Mouse (Mus musculus) ES-Bruce4 (cell line): Measurements from ENCODE around the gene Abca7. TPM values are rescaled to one million over a fixed set of nuclear protein-coding genes. Genes with fewer than 3 reads are reported as not detected.

Source experiments
- H3K27ac ChIP-seq: 2 replicates; pipeline ENCODE4 v1.5.1; 2012; ENCODE audit warnings: low read length, inconsistent platforms; ENCODE audit not compliant: insufficient read depth
- H3K27me3 ChIP-seq: 2 replicates; pipeline ENCODE4 v1.6.1; 2012; ENCODE audit warnings: mild to moderate bottlenecking, low read length, inconsistent platforms; ENCODE audit not compliant: control insufficient read depth, poor library complexity, insufficient read depth, severe bottlenecking
- H3K36me3 ChIP-seq: 2 replicates; pipeline ENCODE4 v1.6.1; 2012; ENCODE audit warnings: inconsistent platforms, mild to moderate bottlenecking, low read length, moderate library complexity; ENCODE audit not compliant: control insufficient read depth, poor library complexity, insufficient read depth, severe bottlenecking
- H3K4me1 ChIP-seq: one replicate; pipeline ENCODE4 v1.8.1; 2011; ENCODE audit warnings: low read length; ENCODE audit not compliant: control insufficient read depth, insufficient read depth
- H3K4me3 ChIP-seq: 2 replicates; pipeline ENCODE4 v1.5.1; 2011; ENCODE audit warnings: low read depth, mild to moderate bottlenecking, low read length
- H3K9ac ChIP-seq: 2 replicates; pipeline ENCODE4 v1.6.1; 2012; ENCODE audit warnings: low read depth, mild to moderate bottlenecking, inconsistent platforms; ENCODE audit not compliant: poor library complexity, severe bottlenecking
- H3K9me3 ChIP-seq: replicated peaks from 2 replicates; pipeline ENCODE4 v1.6.1; 2012; ENCODE audit warnings: mild to moderate bottlenecking, low read length, inconsistent platforms; ENCODE audit not compliant: control insufficient read depth, poor library complexity, insufficient read depth, severe bottlenecking
- CTCF ChIP-seq: IDR thresholded peaks from one replicate; pipeline ENCODE4 v1.8.1; 2011; ENCODE audit warnings: low read depth, low read length
- EP300 ChIP-seq: IDR thresholded peaks from 2 replicates; pipeline ENCODE4 v1.6.1; 2011; ENCODE audit warnings: low read depth, low read length; ENCODE audit not compliant: insufficient read depth
- POLR2A ChIP-seq: IDR thresholded peaks from one replicate; pipeline ENCODE4 v1.8.1; 2011; ENCODE audit warnings: low read length; ENCODE audit not compliant: insufficient read depth
- polyA plus RNA-seq: library from polyadenylated mRNA; stranded (reverse); fragments of >200 nt; gene quantifications from 2 replicates; pipeline ENCODE4 v1.2.4, GENCODE M21; 2011; ENCODE audit warnings: low read depth; ENCODE audit not compliant: missing spikeins, insufficient read depth, insufficient read length

Abca7 gene
- polyA plus RNA-seq, 1 experiment = 10.6 TPM

DNA sequence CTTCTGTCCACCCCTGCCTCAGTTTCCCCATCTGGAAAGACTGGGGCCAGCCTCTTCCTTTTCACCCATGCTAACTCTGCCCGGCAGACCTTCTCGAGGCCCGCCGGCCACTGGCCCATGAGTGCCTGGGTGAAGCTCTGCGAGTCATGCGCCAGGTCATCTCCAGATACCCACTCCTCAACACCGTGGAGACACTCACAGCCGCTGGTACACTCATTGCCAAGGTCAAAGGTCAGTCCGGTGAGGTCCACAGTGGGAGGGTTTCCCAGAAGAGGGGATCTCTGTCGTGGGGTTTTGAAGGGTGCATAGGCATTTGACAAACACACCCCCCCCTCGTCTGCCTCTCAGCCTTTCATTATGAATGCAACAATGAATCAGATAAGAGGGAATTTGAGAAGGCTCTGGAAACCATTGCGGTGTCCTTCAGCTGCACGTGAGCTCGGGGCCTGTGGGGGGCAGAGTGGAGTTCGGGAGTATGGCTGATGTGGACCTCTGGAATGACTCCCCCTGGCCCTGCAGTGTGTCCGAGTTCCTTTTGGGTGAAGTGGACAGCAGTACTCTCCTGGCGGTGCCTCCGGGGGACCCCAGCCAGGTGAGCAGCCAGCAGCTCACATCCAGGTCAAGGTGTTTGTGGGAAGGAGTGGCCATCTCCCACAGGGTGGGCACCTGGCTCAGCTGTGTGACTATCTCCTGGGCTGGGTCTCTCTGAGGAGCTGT, 24.5 kb downstream of the Abca7 start:
- Histone ChIP-seq H3K4me3 (no peak overlapping the region), H3K4me1 (peaks cover 10% of the 10 kb centered on the region), H3K9ac (no peak overlapping the region), H3K27ac (no peak overlapping the region), H3K9me3 (no peaks in the 10 kb centered on the region), H3K27me3 (no peaks in the 10 kb centered on the region), H3K36me3 (no peaks in the 10 kb centered on the region)
- TF ChIP-seq EP300 = no peak
- TF ChIP-seq POLR2A = no peak
- TF ChIP-seq CTCF = no peak

DNA sequence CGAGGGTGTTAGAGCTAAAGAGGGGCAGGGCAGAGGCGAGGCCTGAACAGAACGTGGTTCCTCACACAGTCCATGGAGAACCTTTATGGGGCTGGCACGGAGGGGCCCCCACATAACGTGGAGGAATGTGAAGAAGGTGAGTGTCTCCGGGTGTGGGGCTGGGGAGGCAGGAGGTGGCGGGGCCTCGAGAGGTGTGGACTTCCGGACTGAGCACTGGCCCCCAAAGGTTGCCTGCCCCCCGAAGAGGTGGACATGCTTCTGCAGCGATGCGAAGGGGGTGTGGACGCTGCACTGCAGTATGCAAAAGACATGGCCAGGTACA, 25.0 kb downstream of the Abca7 start:
- Histone ChIP-seq H3K9ac (no peak overlapping the region), H3K36me3 (no peaks in the 10 kb centered on the region), H3K4me1 (peaks cover 11% of the 10 kb centered on the region), H3K27me3 (no peaks in the 10 kb centered on the region), H3K4me3 (no peak overlapping the region), H3K9me3 (no peaks in the 10 kb centered on the region), H3K27ac (no peak overlapping the region)
- TF ChIP-seq EP300 (no peak), POLR2A (no peak), CTCF (no peak)

DNA sequence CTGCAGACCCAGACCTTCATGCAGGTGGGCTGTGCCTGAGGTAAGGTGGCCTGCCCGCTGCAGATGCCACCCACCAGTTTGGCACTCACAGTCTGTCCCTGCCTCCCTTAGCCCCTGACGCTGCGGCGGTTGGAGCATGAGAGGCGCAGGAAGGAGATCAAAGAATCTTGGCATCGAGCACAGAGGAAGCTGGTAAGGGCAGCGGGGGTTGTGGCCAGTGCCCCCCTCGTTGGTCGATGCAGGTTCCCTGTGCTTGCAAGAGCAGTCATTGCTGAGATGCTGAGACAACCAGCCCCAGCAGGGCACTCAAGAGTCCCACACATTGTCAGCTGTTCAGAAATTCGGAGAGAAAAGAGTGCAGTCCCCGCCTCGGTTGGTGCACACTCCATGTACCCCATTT, 25.9 kb downstream of the Abca7 start:
- Histone ChIP-seq H3K4me3 (no peak overlapping the region), H3K27ac (no peak overlapping the region), H3K9ac (no peak overlapping the region), H3K36me3 (no peaks in the 10 kb centered on the region), H3K9me3 (no peaks in the 10 kb centered on the region), H3K4me1 (peaks cover 11% of the 10 kb centered on the region), H3K27me3 (no peaks in the 10 kb centered on the region)
- TF ChIP-seq POLR2A = no peak
- TF ChIP-seq CTCF = no peak
- no peak for TF ChIP-seq EP300

DNA sequence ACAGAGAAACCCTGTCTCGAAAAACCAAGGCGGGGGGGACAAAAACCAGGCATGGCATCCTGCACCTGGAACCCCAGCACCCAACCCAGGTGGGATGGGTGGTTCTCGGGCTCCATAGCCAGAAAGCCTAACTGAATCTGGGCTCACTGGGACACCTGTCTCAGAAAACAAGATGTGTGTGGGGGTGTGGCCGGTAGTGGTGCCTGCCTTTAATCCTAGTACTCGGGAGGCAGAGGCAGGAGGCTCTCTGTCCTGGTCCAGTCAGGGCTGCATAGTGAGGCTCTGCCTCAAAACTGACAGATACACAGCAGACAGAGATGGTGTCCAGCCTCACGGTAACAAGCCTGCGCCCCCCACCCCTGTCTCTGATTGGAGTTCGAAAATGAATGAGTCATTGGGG, 26.5 kb downstream of the Abca7 start:
- Histone ChIP-seq H3K9me3 (no peaks in the 10 kb centered on the region), H3K9ac (no peak overlapping the region), H3K27ac (no peak overlapping the region), H3K4me3 (no peak overlapping the region), H3K4me1 (peaks cover 11% of the 10 kb centered on the region), H3K27me3 (no peaks in the 10 kb centered on the region), H3K36me3 (no peaks in the 10 kb centered on the region)
- TF ChIP-seq CTCF (no peak), EP300 (no peak), POLR2A (no peak)

DNA sequence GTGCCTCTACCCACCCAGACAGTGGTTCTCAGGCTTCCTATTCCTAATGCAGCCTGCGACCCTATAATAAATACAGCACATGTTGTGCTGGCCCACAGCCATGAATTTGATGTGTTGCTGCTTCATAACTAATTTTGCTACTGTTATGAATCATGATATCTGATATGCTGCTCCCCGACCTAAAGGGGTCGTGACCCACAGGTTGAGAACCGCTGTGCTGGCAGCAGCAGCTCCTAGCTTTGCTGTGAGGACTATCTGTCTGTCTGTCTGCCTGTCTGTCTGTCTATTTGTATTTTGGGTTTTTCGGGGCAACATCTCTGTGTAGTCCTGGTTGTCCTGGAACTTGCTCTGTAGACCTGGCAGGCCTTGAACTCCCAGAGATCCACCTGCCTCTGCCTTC, 27.5 kb downstream of the Abca7 start:
- H3K9ac ChIP-seq = no peak overlapping the region
- no peak overlapping the region for H3K27ac ChIP-seq
- no peaks in the 10 kb centered on the region for H3K36me3 ChIP-seq
- H3K27me3 ChIP-seq = no peaks in the 10 kb centered on the region
- no peak overlapping the region for H3K4me3 ChIP-seq
- no peak for TF ChIP-seq EP300
- TF ChIP-seq CTCF = no peak
- no peak for TF ChIP-seq POLR2A
- no peaks in the 10 kb centered on the region for H3K9me3 ChIP-seq
- H3K4me1 ChIP-seq = peaks cover 9% of the 10 kb centered on the region

DNA sequence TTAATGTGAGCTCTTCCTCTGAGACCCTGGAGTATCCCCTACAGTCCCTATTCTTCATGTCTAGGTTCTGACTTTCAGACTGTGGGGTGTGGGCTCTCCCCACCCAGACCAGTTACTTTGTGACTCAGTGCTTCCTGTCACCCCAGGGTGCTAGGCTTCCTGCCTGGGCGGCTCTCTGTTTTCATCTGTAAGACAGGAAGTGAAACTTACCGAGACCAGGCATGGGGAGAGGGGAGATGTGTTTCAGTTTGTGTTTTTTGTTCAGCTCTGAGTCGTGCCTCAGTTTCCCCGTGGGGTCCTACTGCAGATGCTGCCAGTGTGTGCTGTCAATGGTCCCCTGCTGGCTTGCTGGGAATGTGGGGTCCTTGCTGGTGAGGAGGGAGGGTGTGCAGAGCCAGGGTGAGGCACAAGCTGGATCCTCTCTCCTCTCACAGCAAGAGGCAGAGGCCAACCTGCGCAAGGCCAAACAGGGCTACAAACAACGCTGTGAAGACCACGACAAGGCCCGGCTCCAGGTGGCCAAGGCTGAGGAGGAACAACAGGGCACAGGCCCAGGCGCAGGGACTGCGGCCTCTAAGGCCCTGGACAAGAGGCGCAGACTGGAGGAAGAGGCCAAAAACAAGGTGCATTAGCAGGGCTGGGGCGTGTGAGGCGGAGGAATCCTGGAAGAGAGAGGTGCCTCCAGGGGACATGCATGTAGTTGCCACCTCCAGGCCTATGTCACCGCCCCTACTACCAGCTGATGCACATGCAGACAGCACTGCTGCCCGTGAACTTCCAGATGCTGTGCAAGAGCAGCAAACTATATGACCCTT, 28.1 kb downstream of the Abca7 start:
- H3K27me3 ChIP-seq = no peaks in the 10 kb centered on the region
- TF ChIP-seq EP300 = no peak
- no peak for TF ChIP-seq CTCF
- no peak for TF ChIP-seq POLR2A
- H3K9ac ChIP-seq = no peak overlapping the region
- H3K36me3 ChIP-seq = no peaks in the 10 kb centered on the region
- H3K4me3 ChIP-seq = no peak overlapping the region
- no peaks in the 10 kb centered on the region for H3K9me3 ChIP-seq
- H3K27ac ChIP-seq = peak overlapping the region; percentile 33
- peaks cover 9% of the 10 kb centered on the region for H3K4me1 ChIP-seq
